Mouse (Mus musculus) erythroblast, adult 5-6 weeks (primary cell): Measurements from ENCODE around the gene Nudt4. TPM values are rescaled to one million over a fixed set of nuclear protein-coding genes. Genes with fewer than 3 reads are reported as not detected.

Experiments used
- ATAC-seq: replicated peaks from 2 replicates; pipeline ENCODE4 v1.8.0; 2016; ENCODE audit warnings: moderate number of reproducible peaks, mild to moderate bottlenecking, moderate TSS enrichment, inconsistent platforms; ENCODE audit not compliant: poor library complexity, low FRiP score, severe bottlenecking
- total RNA-seq, 2 experiments: library from RNA; stranded (forward) in 1 of 2; stranded (reverse) in 1 of 2; fragments of 150-400 nt in 1 of 2; fragments of 200-764, 138-1000 nt in 1 of 2; gene quantifications; 2 replicates each; pipeline versions ENCODE4 v1.2.3 to v1.2.4; 2015 to 2017; ENCODE audit warnings: low replicate concordance in 2 of 2

Gene Nudt4
- total RNA-seq (2015; ENCODE audit: low replicate concordance) (103 and 137 TPM in 2 replicates), total RNA-seq (2017; ENCODE audit: low replicate concordance) (135 and 144 TPM in 2 replicates)

DNA sequence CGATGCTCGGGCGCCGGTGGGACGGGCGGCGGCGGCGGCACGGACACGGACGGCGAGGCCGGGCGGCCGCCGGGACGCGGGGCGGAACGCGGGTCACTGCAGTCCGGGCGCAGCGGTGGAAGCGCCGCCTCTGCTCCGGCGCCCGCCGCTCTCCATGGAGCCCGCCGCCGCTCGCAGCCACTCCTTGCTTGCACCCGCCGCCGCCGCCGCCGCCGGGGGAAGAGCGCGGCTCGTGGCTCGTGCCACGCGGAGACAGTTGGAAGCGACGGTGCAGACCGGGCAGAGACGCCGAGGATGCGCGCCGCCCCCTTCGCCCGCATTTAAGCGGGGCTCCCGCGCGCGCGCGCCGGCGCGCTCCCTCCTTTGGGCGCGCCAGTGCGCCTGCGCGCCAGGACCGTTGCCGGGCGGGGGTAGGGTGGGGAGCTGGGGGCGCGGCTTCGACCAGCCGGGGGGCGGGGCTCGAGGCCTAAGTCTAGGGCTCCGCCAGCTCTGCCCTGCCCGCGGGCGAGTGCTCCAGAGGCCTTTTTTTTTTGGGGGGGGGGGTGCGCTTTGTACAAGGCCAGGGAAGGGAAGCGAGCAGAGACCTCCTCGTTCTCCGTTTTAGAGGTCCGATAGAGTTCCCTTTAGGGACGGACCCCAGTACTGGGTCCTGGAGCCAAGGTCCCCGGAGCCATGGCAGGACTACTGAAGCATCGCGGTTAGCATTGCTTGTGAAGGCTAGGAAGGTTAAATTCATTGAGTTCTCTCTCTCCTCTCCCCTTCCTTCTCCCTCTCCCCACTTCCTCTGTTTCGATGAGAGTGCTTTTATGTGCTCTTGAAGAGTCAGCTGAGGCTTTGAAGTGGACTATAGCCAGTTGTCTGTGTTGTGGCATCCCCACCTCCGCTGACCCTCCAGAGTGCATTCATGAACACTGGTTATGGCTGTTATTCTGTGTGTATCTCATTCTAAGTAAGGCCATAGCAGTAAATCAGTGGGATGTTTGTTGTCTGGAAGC is at the start of gene Nudt4:
Gene Nudt4, minus strand, starts transcription at position 296 of the 995 bp plus-strand sequence.
- peak; percentile 76 for ATAC-seq

DNA sequence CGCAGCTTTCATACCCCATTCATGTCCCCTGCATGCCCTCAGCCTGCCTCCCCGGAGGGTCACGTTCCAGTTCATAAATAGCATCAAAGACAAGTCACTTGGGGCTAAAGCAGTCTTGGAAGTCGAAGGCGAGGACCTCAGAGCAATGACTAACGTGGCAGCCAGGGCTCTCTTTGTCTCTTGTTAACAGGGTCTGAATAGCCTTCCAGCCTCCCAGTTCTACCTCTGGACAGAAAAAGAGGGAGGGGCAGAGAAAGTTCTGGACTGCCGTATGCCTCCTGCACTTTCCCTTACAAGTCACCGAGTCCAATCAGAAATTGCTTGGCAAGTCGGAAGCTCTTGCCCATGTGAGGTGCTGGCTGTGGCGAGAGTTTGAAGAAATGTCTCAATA is 47.4 kb upstream of the Nudt4 start:
- no peak for ATAC-seq

DNA sequence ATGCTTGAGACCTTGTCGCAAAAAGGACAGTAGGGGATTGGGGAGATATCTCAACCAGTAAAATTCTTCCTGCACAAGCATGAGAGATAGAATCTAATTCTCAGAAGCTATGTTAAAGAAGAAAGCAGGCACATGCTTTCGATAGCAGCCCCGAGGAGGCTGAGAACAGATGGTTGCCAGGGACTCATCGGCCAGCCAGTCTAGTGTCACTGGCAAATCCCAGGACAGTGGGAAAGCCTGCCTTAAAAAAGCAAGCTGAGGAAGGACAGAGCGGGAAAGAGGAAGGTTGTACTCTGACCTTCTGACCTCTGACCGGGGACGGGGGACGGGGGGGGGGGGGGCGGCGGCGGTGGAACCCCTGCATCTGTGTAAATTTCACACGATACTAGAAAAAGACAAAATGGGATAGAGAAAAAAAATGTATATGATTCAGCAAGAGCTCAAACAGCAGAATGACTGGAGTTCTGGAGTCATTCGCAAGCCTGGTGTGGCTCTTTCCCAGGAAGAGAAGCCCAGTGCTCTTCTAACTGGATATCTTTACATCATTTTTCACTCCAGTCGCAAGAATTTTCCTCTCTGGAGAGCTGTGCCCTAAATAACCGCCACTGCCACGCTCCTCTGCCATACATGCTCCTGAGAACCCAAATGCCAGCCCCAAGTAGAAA is 46.9 kb upstream of the Nudt4 start:
- no peak for ATAC-seq

DNA sequence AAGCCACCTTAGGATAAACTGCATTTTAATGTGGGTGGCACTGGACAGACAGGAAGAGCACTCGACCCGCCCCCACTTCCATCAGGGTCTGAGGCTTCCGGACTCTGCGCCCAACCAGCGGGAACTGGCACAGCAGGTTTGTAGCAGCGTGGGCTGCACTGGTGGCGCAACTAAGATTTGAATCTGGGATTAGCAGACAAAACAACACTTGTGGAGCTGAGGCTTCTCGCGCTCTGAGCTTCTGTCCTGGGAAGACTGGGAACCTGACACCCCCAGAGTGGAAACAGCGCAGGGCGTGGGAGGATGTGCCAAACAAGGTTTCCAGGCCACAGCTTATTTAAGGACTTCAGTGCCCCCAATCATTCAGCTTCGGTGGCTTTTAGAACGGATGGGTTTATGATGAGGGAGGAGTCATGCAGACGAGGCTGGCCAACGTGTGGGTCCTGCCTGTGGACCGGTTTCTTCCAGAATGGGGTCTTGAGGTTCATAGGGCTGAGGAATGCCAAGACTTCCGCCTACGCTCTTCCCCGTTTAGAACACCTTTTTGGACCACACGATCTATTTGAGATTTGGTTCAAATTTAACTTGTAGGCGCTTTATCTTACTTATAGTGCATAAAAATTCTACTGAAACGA is 41.1 kb upstream of the Nudt4 start:
- 0 out of 2 replicates have a peak, but pooled peaks have one; percentile 33 for ATAC-seq

DNA sequence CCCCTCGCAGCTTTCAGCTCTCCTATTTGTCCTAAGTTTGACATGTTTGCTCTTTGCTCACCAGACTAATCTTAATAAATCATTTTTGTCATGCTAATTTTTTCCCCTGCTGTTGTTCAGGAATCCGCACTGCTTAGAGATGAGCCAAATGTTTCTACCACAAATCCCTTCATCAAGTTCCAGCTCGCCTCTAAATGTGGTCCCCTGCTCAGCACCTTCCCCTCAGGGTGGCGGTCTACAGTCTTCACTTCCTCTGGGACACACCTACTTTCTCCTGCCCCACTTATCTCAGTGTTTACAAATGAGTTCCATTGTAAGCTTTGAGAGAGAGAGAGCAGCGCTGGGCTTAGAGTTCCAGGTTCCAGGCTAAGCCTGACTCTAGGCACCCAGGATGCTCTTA is 36.6 kb upstream of the Nudt4 start:
- ATAC-seq: no peak

DNA sequence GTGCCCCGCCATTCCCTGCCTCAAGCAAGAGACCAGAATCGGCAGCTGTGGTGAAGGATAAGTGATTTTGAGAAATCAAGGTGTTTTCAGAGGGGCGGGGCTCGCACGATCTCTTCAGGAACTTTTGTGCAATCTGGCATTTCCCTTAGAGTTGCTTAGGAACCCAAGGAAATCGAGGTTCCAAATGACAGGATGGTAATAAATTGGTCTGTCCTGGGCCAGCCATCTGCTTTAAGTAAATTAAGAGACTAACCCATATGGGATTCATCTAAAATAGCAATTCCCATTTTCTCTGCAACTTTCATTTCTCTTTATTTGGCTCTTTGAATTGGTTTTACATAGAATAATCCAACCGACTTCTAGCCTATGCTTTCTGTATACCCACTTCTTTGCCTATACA is 35.8 kb upstream of the Nudt4 start:
- no peak for ATAC-seq

DNA sequence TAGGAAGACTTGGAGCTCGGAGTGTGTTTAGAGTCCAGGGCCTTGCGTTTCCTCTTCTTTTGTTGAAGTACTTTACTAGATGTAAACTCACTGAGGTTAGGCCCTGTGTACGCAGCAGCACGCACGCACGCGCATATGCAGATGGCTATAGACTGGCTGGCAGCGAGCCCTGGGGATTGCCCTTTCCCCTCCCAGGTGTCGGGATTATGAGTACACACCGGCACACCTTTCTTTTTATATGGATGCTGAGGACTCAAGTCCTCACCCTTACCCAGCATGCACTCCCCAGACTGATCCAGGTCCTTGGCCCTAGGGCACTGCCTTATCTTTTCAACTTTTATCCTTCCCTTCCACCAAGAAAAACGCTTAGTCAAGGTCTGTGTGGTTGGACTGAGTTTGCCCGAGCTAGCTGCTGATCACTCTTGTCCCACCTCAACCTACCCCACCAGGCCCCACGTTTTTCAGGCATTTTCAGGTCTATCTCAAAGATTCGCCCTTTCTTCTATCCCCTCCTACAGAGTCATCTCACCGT is 34.2 kb upstream of the Nudt4 start:
- no peak for ATAC-seq

DNA sequence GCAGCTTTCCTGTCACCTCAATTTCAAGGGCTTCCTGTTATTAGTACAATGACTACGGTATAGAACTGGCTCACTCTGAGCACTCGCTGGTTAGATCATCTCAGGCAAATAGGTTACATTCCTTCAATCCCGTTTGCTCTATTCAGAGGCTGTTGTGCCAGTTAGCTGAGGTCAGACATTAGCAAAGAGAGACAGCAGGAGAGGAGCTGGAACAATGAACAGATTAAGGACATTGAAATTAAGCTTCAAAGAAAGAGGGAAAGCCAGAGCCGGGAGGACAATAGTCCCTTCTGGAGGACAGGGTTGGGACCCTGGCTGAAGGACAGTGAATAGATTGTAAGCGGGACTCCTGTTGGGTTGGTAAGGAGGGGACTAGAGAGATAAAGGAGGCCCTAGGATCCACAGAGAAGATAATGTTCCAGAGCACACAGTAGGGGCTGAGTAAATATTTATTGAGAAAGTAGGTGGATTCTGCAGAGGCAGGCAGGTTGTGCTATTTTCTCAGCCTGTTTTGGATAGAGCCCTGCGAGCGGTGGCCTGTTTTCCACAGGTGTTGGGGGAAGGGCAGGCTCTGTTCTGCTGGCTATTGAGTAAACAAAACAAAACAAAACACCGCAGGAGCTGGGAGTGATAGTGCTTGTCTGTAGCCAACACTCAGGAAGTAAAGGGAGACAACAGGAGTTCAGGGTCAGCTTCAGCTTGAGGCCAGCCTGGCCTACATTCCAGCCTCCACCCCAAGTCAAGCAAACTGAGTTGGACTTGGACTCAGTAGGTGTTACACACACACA is 32.1 kb upstream of the Nudt4 start:
- no peak for ATAC-seq

DNA sequence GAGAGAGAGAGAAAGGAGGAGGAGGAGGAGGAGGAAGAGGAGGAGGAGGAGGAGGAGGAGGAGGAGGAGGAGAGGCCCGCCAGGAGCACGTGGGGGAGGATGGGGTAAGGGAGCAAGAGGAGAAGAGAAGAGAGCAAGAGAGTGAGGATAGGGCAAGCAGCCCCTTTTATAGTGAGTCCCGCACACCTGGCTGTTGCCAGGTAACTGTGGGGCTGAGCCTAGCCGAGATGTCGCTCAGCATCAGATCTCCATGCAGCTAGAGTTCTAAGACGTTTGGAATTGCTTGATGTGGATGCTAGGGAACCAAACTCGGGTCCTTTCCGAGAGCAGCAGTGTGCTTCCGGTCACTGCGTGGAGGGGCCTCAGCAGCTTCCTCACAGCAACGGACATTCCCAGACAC is 30.5 kb upstream of the Nudt4 start:
- ATAC-seq: no peak

DNA sequence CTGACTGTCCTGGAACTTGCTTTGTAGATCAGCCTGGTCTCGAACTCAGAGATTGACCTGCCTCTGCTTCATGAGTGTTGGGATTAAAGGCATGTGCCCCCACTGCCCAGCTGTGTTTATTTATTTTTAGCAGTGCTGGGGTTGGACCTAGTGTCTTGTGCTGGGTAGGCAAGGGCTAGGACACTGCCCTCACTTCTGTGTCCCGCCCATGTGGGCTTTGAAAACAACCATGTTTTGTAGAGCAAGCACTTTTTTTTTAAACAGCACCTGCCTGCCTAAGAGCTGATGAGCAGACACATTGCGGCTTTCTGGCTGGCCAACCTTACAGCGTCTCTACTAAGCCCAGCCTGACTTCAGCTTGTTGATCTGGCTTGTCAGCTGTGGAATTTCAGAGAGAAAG is 27.3 kb upstream of the Nudt4 start:
- ATAC-seq: no peak

DNA sequence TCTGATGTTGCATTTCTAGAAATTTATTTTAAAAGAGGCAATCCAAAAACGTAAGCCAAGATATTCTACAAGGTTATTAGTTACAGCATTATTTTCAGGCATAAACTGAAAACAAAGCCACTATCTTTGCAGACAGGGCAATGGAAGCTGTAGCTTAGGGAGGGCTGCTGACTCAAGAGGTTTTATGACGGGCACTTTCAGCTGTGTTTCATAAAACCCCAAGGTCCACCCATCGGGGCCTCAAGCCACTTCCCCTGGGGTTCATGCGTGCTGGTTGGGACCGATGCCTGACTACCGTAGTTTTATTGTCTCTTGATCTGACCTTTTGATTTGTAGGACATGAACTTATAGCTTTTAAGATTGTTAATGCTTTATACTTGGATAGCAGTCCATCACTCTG is 26.2 kb upstream of the Nudt4 start:
- ATAC-seq: no peak

DNA sequence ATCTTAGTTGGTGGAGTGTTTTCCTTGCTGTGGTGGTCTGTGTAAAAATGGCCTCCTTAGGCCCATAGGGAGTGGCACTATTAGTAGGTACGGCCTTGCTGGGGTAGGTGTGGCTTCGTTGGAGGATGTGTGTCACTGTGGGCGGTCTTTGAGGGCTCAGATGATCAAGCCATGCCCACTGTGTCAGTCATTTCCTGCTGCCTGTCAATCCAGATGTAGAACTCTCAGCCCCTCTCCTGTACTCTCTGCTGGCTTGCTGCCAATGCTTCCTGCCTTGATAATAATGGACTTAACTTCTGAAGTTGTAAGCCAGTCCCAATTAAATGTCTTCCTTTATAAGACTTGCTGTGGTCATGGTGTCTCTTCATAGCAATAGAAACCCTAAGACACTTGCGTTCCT is 25.2 kb upstream of the Nudt4 start:
- no peak for ATAC-seq

DNA sequence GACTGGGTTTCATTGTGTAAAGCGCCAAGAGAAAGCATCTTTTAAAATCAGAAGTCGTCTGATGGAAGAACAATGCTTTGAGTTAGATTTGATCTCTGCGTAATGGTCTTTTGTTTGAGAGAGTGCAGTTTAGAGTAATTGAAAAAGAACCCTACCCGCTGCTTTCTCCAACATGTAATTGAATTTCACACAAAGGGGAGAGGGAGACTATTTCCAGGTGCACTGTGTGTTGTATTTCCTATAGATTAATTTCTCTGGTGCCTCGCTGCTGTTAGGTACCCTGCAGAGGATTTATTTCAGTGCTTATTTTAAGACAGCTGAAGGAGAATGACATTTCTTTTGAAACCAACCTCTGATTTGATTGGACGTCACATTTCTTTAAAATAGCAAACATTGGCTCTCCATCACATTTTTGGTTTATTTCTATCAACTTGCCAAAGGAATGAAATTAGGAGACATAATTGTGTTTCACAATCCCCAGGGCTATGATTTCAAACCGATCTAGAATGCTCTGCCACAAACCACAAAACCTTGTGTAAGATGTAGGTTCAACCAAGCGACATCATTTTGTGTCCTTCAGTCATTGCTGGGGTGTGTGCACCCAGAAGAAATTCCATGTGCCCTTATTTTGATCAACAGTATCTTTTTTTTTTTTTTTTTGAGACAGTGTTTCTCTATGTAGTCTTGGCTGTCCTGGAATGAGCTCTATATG is 23.7 kb upstream of the Nudt4 start:
- ATAC-seq: no peak

DNA sequence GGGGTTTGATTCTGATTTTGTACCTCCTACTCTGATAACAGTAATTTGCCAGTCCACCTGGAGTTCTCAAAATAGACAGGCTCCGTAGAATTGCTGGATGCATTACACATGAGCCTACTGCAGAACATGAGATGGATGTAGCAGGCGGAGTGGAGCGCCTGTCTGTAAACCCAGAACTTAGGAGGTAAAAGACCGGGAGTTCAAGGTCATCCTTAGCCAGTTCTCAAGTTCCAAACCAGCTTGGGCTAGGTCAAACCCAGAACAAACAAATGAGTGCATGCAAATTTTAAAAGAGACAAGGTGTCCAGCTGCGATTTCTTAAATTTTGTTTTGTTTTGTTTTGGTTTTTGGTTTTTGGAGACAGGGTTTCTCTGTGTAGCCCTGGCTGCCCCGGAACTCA is 21.6 kb upstream of the Nudt4 start:
- ATAC-seq: no peak

DNA sequence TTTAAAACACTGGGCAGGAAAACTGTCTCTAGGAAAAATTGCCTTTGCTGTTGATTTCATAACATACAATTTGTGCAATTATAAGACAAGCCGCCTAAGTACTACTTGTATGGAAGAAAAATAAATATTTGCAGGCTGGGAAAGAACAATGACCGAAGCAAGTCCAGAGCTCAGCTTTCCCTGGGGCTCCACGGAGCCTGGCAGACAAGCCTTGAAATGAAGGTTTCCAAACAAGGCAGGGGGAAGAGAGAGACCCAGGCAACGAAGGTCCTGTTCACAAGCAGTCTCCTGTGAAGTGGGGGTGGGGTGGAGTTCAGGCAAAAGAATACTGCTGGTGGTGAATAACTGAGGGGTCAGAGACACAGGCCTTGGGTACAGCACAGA is 13.6 kb upstream of the Nudt4 start:
- no peak for ATAC-seq

DNA sequence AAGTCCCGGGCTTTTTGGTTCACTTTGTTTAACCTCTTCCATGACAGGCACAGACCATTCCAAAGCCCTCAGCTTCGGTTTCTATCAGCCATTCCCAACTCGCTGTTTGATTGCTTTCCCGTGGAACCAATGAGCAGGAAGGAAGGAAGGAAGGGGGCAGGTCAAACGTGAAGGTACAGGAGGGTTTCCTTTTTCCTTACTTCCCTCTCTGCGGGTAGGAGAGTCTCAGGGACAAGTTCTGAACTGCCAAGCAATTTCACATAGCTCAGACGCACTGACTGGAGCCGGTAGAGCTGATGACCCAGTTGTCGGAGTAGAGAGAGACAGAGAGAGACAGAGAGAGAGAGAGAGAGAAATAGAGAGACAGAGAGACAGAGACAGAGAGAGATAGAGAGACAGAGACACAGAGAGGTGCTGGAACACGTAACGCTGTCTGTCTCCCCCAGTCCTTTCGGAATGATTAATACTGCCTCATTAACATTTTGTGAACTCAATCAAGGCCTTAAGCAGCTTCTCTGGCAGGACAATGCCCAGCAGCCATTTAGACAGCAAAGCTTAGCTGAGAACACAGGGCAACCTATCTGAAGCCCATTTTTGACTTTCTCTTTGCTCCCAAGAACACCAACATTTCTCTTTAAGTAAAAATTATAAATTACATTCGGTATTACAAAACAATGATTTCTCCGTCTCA is 13.1 kb upstream of the Nudt4 start:
- no peak for ATAC-seq

DNA sequence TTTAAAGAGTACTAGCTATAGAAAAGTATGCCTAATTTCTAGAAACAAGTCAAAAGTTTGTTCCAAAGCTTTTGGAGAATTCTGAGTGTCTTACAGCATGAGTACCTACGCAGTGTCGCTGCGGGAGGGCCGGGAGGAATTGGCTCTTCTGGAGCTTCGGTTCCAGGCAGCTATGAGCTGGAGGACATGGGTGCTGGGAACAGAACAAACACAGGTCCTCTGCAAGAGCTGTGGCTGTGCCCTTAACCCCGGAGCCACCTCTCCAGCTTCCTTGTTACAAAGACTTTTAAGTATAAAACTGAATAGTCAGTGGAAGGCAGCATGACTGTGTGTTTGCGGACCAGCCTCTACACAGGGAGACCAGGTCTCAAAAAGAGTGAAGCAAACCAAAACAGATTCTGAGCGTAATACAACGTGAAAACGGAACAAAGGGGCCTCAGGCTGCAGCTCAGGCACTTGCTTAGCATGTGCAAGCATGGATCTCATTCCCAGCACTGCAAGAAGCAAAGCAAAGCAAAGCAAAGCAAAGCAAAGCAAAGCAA is 12.0 kb upstream of the Nudt4 start:
- ATAC-seq: no peak

DNA sequence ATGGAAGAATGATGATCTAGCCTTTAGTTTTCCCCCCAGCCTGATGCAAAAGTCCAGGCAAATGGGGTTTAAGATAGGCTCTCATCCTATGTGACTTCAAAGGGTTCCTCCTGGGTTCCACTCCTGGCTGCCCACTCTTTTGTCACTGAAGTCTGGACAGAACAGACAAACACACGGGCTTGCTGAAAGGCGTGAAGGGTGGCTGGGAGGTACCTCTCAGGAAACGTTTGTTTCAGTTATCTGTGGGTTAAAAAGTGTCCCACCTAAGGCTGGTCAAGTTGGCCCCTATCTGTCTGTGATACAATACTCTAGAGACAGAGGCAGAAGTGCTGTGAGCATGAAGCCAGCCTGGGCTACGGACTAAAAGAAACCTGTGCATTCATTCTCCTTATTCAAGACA is 11.0 kb upstream of the Nudt4 start:
- ATAC-seq: no peak
